Mouse (Mus musculus) activated CD4-positive, CD25-positive, alpha-beta regulatory T cell, adult 9 weeks (primary cell): ENCODE data around the gene Omt2a. TPM values are rescaled to one million over a fixed set of nuclear protein-coding genes. Genes with fewer than 3 reads are reported as not detected.

Source experiments
- polyA plus RNA-seq: library from polyadenylated mRNA; unstranded; fragments of 100-300 nt; shearing (Covaris generic); gene quantifications from one replicate; pipeline ENCODE4 v1.2.1, GENCODE M21; 2017

Omt2a gene
- polyA plus RNA-seq: not detected

DNA sequence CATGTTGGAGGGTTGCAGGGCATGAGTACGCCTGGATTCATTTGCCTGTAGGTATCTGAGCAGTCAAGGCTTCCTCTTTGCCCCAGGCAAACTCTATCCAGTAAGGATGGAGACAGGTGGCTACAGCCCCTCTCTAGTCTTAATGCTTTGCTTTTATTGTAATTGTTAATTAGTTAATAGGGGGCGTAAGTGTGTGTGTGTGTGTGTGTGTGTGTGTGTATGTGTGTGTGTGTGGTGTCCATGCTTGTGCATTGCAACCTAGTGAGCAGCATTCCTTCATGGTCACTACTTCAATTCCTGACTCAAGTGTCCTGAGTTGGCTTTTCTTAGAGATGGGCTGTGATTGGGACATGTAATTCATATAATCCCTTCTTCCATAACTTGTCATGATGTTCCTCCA lies at the start of gene Omt2a:
Omt2a (minus strand) TSS at position 101 of the 400 bp plus-strand sequence.

DNA sequence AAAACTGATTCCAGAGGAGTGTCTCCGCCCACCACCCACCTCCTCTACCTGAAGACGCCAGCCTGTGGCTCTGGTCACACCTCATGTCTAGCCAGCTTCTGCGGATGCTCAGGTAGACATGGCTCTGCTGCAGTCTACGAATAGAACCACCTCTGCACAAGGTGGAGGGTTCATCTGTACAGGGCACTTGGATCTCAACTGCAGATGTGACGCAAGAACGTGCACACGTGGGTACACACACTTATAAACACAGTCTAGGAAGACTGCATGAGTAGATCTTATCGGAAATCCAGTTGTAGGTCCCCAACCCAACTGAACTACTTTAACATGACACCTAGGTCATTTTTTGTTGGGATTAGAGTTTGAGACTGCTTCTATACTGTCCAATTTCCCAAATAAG lies 41.0 kb upstream of the Omt2a start, which contains the start of gene Gsta2:
Gsta2 (minus strand) TSS at position 178 of the 400 bp plus-strand sequence.

DNA sequence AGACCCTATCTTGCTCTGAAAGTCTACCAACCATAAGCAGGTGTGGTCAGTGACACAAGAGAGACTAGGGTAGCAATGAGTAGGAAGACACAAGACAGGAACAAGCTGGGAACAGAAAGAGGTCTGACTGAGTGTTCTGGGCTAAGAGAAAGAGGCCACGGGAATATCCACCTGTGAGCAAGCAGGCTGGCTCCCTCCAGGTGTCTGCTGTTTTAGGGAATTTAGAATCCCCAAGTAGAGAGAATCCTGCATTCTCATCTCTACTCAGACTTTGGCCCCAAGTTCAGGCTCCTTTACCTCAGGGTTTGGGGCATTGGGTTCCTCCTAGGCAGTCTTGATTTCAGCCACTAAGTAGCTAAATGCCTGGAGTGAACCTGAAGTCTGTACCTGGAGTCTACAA lies 12.7 kb upstream of the Omt2a start, which contains the start of gene Omt2b:
Omt2b (plus strand) TSS at position 301 of the 400 bp plus-strand sequence.

DNA sequence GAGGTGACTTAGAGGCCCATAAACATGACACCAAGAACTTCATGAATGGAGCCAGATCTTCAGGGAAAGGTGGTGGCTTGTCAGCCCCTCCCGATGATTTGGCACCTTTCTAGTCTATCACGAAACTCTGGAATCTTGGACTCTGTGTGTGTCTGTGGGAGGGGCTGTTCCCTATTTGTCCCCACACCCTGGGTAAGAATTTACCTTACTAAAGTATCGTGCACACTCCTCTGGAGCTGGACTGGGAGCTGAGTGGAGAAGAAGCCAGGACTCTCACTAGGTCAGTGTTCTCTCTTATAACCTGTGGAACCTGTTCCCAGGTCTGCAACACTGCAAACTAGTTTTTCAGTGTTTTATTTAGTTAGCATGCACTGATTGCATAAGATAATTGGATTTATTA lies 24.9 kb downstream of the Omt2a start, which contains the start of gene Gm10639:
Gm10639 (plus strand) TSS at position 201 of the 400 bp plus-strand sequence.

Other genes starting within 250 kb of the Omt2a start
- 21.0 TPM for gene Fbxo9, start 205.7 kb downstream of the Omt2a start, polyA plus RNA-seq
- gene Ick, start 205.6 kb downstream of the Omt2a start, polyA plus RNA-seq: 13.8 TPM
- 49.1 TPM for gene Gsta4, start 132.0 kb downstream of the Omt2a start, polyA plus RNA-seq
- not detected for gene Gsta1, start 84.1 kb downstream of the Omt2a start, polyA plus RNA-seq
- gene Gm3776, start 57.7 kb downstream of the Omt2a start, polyA plus RNA-seq: not detected
- not detected for gene Gm10639, start 24.9 kb downstream of the Omt2a start, polyA plus RNA-seq
- gene Omt2b, start 12.8 kb upstream of the Omt2a start, polyA plus RNA-seq: not detected
- not detected for gene Gsta2, start 41.0 kb upstream of the Omt2a start, polyA plus RNA-seq
- not detected for gene Dppa5a, start 53.4 kb upstream of the Omt2a start, polyA plus RNA-seq
- not detected for gene Ooep, start 63.9 kb upstream of the Omt2a start, polyA plus RNA-seq
- 3.7 TPM for gene Ddx43, start 81.0 kb upstream of the Omt2a start, polyA plus RNA-seq
- 1.8 TPM for gene Cgas, start 128.4 kb upstream of the Omt2a start, polyA plus RNA-seq
- gene Mto1, start 133.4 kb upstream of the Omt2a start, polyA plus RNA-seq: 11.0 TPM
- not detected for gene Gm17324, start 134.0 kb upstream of the Omt2a start, polyA plus RNA-seq
- 5,400 TPM for gene Eef1a1, start 174.4 kb upstream of the Omt2a start, polyA plus RNA-seq